Mouse (Mus musculus): ENCODE results near the gene Lpcat2. TPM values are rescaled to one million over a fixed set of nuclear protein-coding genes. Genes with fewer than 3 reads are reported as not detected.
A peak's percentile ranks its signal among the peaks of the same experiment; 100 is the strongest.

The Lpcat2 gene
- total and polyA plus RNA-seq, 2 experiments from 2014 or later: 1.5 to 2.8 TPM

GRCm38 (mm10) chr8:92954044-92954443 is 98.9 kb downstream of the Lpcat2 start:
- Histone ChIP-seq H3K4me2 (ENCODE audit: low read depth, low read length) (no peak overlapping the region), H3K4me3 (ENCODE audit: low read depth, low read length) (no peak overlapping the region), H3K36me3 (replicated peaks; ENCODE audit: control insufficient read depth, insufficient read depth, low read length) (no peaks in the 10 kb centered on the region), H3K9me3 (replicated peaks; ENCODE audit: control insufficient read depth, low read length) (no peaks in the 10 kb centered on the region), H3K27ac (ENCODE audit: low read depth) (no peak overlapping the region), H3K9ac (replicated peaks; ENCODE audit: low read depth, low read length) (no peak overlapping the region), H3K4me1 (ENCODE audit: control insufficient read depth, insufficient read depth) (no peaks in the 10 kb centered on the region), H3K27me3 (ENCODE audit: control insufficient read depth, insufficient read depth, low read length) (peaks cover 20% of the 10 kb centered on the region)
- TF ChIP-seq EP300 (IDR thresholded peaks at IDR 0.05; ENCODE audit: low read depth): no peak
- 72% methylated on average over 5 of the region's 5 CpGs for WGBS
- ATAC-seq (ENCODE audit: insufficient read depth, low read depth): no peak
- no peak for DNase-seq (ENCODE audit: low spot score)

- Histone ChIP-seq H3K27me3 (ENCODE audit: control insufficient read depth, insufficient read depth, low read length) (peaks cover 66% of the 10 kb centered on the region), H3K4me2 (ENCODE audit: low read depth, low read length) (peak within 1 kb of the TSS; percentile 58), H3K4me3 (ENCODE audit: low read depth, low read length) (peak within 1 kb of the TSS; percentile 37), H3K4me1 (ENCODE audit: control insufficient read depth, insufficient read depth) (no peaks in the 10 kb centered on the region), H3K9ac (replicated peaks; ENCODE audit: low read depth, low read length) (no peak within 1 kb of the TSS), H3K9me3 (replicated peaks; ENCODE audit: control insufficient read depth, low read length) (no peaks in the 10 kb centered on the region), H3K36me3 (replicated peaks; ENCODE audit: control insufficient read depth, insufficient read depth, low read length) (no peaks in the 10 kb centered on the region), H3K27ac (ENCODE audit: low read depth) (no peak within 1 kb of the TSS)
- WGBS: 59% methylated on average over 10 of the region's 10 CpGs
- DNase-seq (ENCODE audit: low spot score) (no peak), ATAC-seq (ENCODE audit: insufficient read depth, low read depth) (no peak)
- no peak for TF ChIP-seq EP300 (IDR thresholded peaks at IDR 0.05; ENCODE audit: low read depth)
- no peak for TF ChIP-seq CTCF (IDR thresholded peaks at IDR 0.05; ENCODE audit: low read depth)
Observed at GRCm38 (mm10) chr8:92959779-92960178, 104.6 kb downstream of the Lpcat2 start, which contains the start of gene Slc6a2. Gene Slc6a2 (plus strand): TSS chr8:92960079.

- H3K27ac ChIP-seq (ENCODE audit: low read depth): no peak overlapping the region
- TF ChIP-seq EP300 (IDR thresholded peaks at IDR 0.05; ENCODE audit: low read depth) (no peak), CTCF (IDR thresholded peaks at IDR 0.05; ENCODE audit: low read depth) (no peak)
- ATAC-seq (ENCODE audit: insufficient read depth, low read depth) (no peak), DNase-seq (ENCODE audit: low spot score) (no peak)
- peak overlapping the region; percentile 58 for H3K4me2 ChIP-seq (ENCODE audit: low read depth, low read length)
- no peak overlapping the region for H3K9ac ChIP-seq (replicated peaks; ENCODE audit: low read depth, low read length)
- H3K36me3 ChIP-seq (replicated peaks; ENCODE audit: control insufficient read depth, insufficient read depth, low read length): no peaks in the 10 kb centered on the region
- H3K9me3 ChIP-seq (replicated peaks; ENCODE audit: control insufficient read depth, low read length): no peaks in the 10 kb centered on the region
- H3K4me3 ChIP-seq (ENCODE audit: low read depth, low read length): peak overlapping the region; percentile 37
- no peaks in the 10 kb centered on the region for H3K4me1 ChIP-seq (ENCODE audit: control insufficient read depth, insufficient read depth)
- WGBS: 2% methylated on average over 41 of the region's 42 CpGs
- peaks cover 66% of the 10 kb centered on the region for H3K27me3 ChIP-seq (ENCODE audit: control insufficient read depth, insufficient read depth, low read length)
Observed at GRCm38 (mm10) chr8:92960451-92960911, 105.3 kb downstream of the Lpcat2 start.

GRCm38 (mm10) chr8:92961088-92961487 is 105.9 kb downstream of the Lpcat2 start:
- Histone ChIP-seq H3K9ac (replicated peaks; ENCODE audit: low read depth, low read length) (no peak overlapping the region), H3K9me3 (replicated peaks; ENCODE audit: control insufficient read depth, low read length) (no peaks in the 10 kb centered on the region), H3K4me2 (ENCODE audit: low read depth, low read length) (peak overlapping the region; percentile 58; the same call in 1 of the 2 replicates), H3K36me3 (replicated peaks; ENCODE audit: control insufficient read depth, insufficient read depth, low read length) (no peaks in the 10 kb centered on the region), H3K4me3 (ENCODE audit: low read depth, low read length) (peak overlapping the region; percentile 37), H3K4me1 (ENCODE audit: control insufficient read depth, insufficient read depth) (no peaks in the 10 kb centered on the region), H3K27ac (ENCODE audit: low read depth) (no peak overlapping the region), H3K27me3 (ENCODE audit: control insufficient read depth, insufficient read depth, low read length) (peaks cover 66% of the 10 kb centered on the region)
- ATAC-seq (ENCODE audit: insufficient read depth, low read depth) (no peak), DNase-seq (ENCODE audit: low spot score) (no peak)
- no peak for TF ChIP-seq CTCF (IDR thresholded peaks at IDR 0.05; ENCODE audit: low read depth)
- WGBS: under 1% methylated on average over 25 of the region's 25 CpGs

GRCm38 (mm10) chr8:92964556-92964955 is 109.4 kb downstream of the Lpcat2 start:
- 59% methylated on average over 2 of the region's 2 CpGs for WGBS
- TF ChIP-seq EP300 (IDR thresholded peaks at IDR 0.05; ENCODE audit: low read depth): no peak
- TF ChIP-seq CTCF (IDR thresholded peaks at IDR 0.05; ENCODE audit: low read depth): no peak
- no peak for ATAC-seq (ENCODE audit: insufficient read depth, low read depth)

More at GRCm38 (mm10) chr8:92964556-92964955, 109.4 kb downstream of the Lpcat2 start:
- no peak overlapping the region for H3K4me3 ChIP-seq (ENCODE audit: low read depth, low read length)
- no peak overlapping the region for H3K27ac ChIP-seq (ENCODE audit: low read depth)
- peaks cover 41% of the 10 kb centered on the region for H3K27me3 ChIP-seq (ENCODE audit: control insufficient read depth, insufficient read depth, low read length)
- no peak for DNase-seq (ENCODE audit: low spot score)
- no peak overlapping the region for H3K9ac ChIP-seq (replicated peaks; ENCODE audit: low read depth, low read length)
- no peaks in the 10 kb centered on the region for H3K9me3 ChIP-seq (replicated peaks; ENCODE audit: control insufficient read depth, low read length)
- no peaks in the 10 kb centered on the region for H3K36me3 ChIP-seq (replicated peaks; ENCODE audit: control insufficient read depth, insufficient read depth, low read length)
- no peaks in the 10 kb centered on the region for H3K4me1 ChIP-seq (ENCODE audit: control insufficient read depth, insufficient read depth)
- H3K4me2 ChIP-seq (ENCODE audit: low read depth, low read length): no peak overlapping the region

Small RNAs within 50 kb of the gene (microRNA-seq; reads per million reads assigned to microRNA genes)
- gene Gm22151: not detected

Other genes with a start within 250 kb of the Lpcat2 start
- gene Irx6, start 181.1 kb upstream of the Lpcat2 start, total RNA-seq (2014; rRNA removed; ENCODE audit: low replicate concordance): not detected in 2 replicates
- gene Irx6, start 181.1 kb upstream of the Lpcat2 start, polyA plus RNA-seq (2015; fragmentation: Nextera tagmentation; extraction: Ambion mirVana): 0.07 and 0.08 TPM in 2 replicates
- 92.6 and 113 TPM in 2 replicates for gene Mmp2, start 28.0 kb upstream of the Lpcat2 start, total RNA-seq (2014; rRNA removed; ENCODE audit: low replicate concordance)
- gene Mmp2, start 28.0 kb upstream of the Lpcat2 start, polyA plus RNA-seq (2015; fragmentation: Nextera tagmentation; extraction: Ambion mirVana): 83.6 and 89.0 TPM in 2 replicates
- 0.38 TPM in 1 of 2 replicates, not detected in the other for gene Capns2, start 46.1 kb downstream of the Lpcat2 start, total RNA-seq (2014; rRNA removed; ENCODE audit: low replicate concordance)
- gene Capns2, start 46.1 kb downstream of the Lpcat2 start, polyA plus RNA-seq (2015; fragmentation: Nextera tagmentation; extraction: Ambion mirVana): 0.11 TPM in 1 of 2 replicates, not detected in the other
- gene Slc6a2, start 104.7 kb downstream of the Lpcat2 start, total RNA-seq (2014; rRNA removed; ENCODE audit: low replicate concordance): 0.27 TPM in 1 of 2 replicates, not detected in the other
- gene Slc6a2, start 104.7 kb downstream of the Lpcat2 start, polyA plus RNA-seq (2015; fragmentation: Nextera tagmentation; extraction: Ambion mirVana): not detected in 2 replicates
- gene Ces1a, start 192.9 kb downstream of the Lpcat2 start, total RNA-seq (2014; rRNA removed; ENCODE audit: low replicate concordance): not detected in 2 replicates
- gene Ces1a, start 192.9 kb downstream of the Lpcat2 start, polyA plus RNA-seq (2015; fragmentation: Nextera tagmentation; extraction: Ambion mirVana): not detected in 2 replicates
- gene Ces1b, start 224.7 kb downstream of the Lpcat2 start, total RNA-seq (2014; rRNA removed; ENCODE audit: low replicate concordance): not detected in 2 replicates
- not detected in 2 replicates for gene Ces1b, start 224.7 kb downstream of the Lpcat2 start, polyA plus RNA-seq (2015; fragmentation: Nextera tagmentation; extraction: Ambion mirVana)

Data from heart, postnatal 0 days (tissue).